Mouse (Mus musculus): ENCODE data around the gene Rpl21. TPM values are rescaled to one million over a fixed set of nuclear protein-coding genes. Genes with fewer than 3 reads are reported as not detected.

Gene Rpl21
- 541 TPM for polyA plus RNA-seq (2017; shearing (Covaris generic))

DNA sequence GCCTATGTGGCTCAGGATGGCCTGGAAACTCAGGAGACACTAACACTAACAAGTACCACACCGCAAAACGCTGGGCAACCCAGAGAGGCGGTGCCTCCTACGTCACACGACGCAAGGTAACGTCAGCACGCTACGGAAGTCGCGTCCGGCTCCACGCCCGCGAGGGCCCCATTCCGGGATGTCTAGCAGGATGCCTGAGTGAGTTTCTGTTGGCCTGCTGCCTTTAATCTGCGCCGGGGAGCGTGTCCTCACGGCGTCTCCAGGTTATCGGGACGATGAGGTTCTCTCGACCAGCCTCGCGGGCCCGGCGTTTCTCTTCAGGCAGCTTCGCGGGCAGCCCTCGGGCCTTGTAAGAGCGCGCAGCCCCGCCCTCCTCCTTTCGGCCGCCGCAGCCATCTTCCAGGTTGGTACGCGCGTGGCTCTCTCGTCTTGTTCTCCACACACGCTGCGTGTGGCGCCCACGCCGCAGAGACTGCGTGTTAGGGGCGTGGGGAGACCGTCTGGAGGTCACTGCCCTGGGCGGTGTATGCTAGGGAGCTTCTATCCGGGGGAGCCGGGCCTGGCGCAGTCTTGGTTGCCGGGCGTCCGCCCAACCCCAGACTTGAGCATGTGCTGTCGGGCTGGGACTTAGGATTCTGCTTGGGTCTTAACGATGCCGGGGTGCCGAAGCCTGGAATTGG, at the start of gene Rpl21:
Gene Rpl21 (plus strand): TSS at position 122 of the 680 bp plus-strand sequence.

DNA sequence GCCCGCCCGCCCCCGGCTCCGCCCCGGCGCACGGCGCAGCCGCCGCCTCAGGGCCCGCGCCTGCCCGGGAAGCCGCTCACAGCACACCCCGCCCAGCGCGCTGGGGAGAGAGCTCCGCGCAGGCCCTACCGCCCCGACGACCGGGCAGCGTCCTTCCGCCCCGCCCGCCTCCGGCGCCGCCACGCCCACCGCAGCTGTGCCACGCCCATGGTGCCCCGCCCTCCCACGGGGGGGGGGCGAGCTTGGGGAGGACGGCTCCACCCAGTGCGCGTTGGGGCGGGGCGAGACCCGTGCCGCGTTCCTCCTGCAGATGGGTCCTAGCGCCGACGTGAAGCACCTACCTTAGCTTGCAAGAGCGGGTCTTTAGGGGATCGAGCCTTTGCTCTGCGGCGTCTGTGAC, 37.8 kb upstream of the Rpl21 start, which contains the start of gene Usp12:
Gene Usp12 (minus strand): TSS at position 154 of the 400 bp plus-strand sequence.

DNA sequence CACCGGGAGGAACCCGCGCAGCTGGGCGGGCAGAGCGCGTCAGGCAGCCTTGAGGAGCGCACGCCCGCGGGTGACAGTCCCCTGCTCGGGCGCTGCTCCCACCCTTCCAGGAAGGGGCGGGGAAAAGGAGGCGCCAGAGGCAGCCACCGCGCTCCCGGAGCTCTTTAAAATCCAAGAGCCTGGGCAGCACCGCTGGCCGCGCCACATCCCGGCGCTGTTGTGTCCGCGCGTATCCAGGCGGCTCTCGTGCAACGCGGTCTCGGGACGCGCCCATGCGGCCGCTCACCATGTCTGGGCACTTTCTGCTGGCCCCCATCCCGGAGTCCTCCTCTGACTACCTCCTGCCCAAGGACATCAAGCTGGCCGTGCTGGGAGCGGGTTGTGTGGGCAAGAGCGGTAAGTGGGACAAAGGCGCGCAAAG, 12.3 kb downstream of the Rpl21 start, which contains the start of gene Rasl11a:
Gene Rasl11a (plus strand): TSS at position 127 of the 421 bp plus-strand sequence.

Other genes starting within 250 kb of the Rpl21 start
- not detected for gene Gpr12, start 247.7 kb upstream of the Rpl21 start, polyA plus RNA-seq (2017; shearing (Covaris generic))
- 3.8 TPM for gene Usp12, start 37.9 kb upstream of the Rpl21 start, polyA plus RNA-seq (2017; shearing (Covaris generic))
- 4.2 TPM for gene Rasl11a, start 12.2 kb downstream of the Rpl21 start, polyA plus RNA-seq (2017; shearing (Covaris generic))
- 24.0 TPM for gene Gtf3a, start 115.8 kb downstream of the Rpl21 start, polyA plus RNA-seq (2017; shearing (Covaris generic))
- gene Mtif3, start 130.9 kb downstream of the Rpl21 start, polyA plus RNA-seq (2017; shearing (Covaris generic)): 43.9 TPM
- 34.2 TPM for gene Lnx2, start 243.7 kb downstream of the Rpl21 start, polyA plus RNA-seq (2017; shearing (Covaris generic))
- gene Polr1d, start 244.2 kb downstream of the Rpl21 start, polyA plus RNA-seq (2017; shearing (Covaris generic)): 182 TPM